Mouse (Mus musculus): ENCODE data around the gene Scarb1.

DNA sequence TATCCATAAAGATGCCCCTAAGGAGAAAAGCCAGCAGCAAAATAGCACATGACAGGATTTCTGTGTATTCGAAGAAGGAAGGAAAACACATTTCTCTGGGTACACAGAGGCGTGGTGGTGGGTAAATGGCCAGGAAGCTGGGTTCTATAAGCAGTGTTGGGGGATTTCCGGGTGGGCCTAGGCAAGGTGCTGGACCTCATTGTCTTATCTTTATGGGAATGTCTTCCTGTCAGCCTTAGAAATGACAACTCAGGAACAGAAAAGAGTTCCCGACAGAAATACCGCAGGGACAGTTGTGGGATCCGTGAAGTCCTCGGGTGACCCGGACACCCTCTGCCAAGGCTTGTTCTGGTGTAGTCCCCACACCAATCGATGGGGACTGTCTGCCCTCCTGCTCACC, 42.7 kb downstream of the Scarb1 start:
- no peak; the same call in 1 of the 2 replicates for TF ChIP-seq CTCF (IDR thresholded peaks at IDR 0.05)
- TF ChIP-seq EP300 (IDR thresholded peaks at IDR 0.05): peak; percentile 82

Data from lung, postnatal 0 days (tissue).